Mouse (Mus musculus): ENCODE data around the gene Rpl10a.
A peak's percentile ranks its signal among the peaks of the same experiment; 100 is the strongest.
"Not testable (repeated sequence)": the region's sequence is repeated elsewhere in the genome, so short reads cannot be mapped to it uniquely, and the experiment has no call there.

Rpl10a gene

DNA sequence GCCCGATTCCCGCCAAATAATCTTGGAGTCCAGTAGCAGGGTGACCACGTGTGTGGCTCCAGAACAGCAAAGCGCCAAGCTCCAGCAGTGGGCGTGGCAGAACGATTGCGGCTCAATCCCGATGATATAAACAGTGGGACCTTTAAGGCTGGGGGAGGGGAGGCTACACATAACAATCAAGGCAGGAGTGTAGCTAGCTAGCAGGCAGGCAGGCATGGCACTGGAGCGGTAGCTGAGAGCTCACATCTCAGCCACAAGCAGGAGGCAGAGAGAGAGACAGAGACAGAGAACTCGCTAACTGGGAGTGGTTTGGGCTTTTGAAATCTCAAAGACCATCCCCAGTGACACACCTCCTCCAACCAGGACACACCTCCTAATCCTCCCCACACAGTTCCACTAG is 23.1 kb upstream of the Rpl10a start:
- ATAC-seq (ENCODE audit: insufficient number of reproducible peaks, low FRiP score, low TSS enrichment) = no peak

DNA sequence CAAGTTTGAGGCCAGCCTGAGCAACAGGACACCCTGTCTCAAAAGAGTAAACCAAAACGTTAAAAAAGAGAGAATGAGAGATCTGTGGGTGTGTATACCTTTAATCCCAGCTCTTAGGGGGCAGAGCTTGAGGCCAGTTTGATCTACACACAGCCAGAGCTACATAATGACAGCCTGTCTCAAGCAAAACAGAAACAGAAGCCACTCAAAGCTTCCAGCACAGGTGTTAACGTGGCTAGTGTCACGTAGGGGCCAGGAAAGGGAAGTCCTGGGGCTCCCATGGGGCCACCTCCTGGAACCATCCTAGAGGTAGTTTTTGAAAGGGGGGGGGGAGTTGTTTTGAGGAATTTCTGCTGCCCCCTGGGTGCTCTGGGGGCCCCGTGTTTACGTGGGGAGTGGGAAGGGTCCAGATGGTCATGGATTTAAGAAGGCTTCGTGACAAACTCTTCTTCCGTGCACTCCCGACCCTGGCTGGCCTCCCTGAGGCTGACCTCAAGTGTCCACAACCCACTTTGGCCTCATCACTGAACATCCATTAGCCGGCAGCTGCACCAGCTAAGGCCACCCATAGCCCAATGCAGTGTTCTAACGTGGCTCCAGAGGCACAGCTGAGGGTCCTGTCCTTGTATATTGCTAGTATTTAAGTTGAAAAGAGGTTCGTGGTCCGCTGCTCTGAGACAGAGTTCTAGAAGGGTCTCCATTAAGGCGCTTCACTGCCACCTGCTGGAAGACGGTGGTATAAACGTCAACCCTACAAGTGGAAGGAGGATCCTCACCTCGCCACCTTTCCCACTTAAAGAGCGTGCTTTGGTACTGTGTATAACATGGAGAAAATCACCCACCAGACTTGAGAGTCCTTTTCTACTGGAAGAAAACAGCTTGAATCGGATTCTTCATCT is 19.7 kb upstream of the Rpl10a start:
- 0 out of 2 replicates have a peak, but pooled peaks have one; percentile 18 for ATAC-seq (ENCODE audit: insufficient number of reproducible peaks, low FRiP score, low TSS enrichment)

DNA sequence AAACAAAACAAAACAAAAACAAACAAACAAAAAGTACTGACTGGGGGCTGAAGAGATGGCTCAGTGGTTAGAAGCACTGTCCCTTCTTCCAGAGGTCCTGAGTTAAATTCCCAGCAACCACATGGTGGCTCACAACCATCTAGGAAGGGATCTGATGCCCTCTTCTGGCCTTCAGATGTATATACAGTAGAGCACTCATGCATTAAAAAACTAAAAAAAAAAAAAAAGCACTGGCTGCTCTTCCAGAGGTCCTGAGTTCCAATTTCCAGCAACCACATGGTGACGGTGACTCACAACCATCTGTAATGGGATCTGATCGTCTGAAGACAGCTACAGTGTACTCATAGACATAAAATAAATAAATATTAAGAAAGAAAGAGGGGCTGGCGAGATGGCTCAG is 17.4 kb upstream of the Rpl10a start:
- no peak for ATAC-seq (ENCODE audit: insufficient number of reproducible peaks, low FRiP score, low TSS enrichment)

DNA sequence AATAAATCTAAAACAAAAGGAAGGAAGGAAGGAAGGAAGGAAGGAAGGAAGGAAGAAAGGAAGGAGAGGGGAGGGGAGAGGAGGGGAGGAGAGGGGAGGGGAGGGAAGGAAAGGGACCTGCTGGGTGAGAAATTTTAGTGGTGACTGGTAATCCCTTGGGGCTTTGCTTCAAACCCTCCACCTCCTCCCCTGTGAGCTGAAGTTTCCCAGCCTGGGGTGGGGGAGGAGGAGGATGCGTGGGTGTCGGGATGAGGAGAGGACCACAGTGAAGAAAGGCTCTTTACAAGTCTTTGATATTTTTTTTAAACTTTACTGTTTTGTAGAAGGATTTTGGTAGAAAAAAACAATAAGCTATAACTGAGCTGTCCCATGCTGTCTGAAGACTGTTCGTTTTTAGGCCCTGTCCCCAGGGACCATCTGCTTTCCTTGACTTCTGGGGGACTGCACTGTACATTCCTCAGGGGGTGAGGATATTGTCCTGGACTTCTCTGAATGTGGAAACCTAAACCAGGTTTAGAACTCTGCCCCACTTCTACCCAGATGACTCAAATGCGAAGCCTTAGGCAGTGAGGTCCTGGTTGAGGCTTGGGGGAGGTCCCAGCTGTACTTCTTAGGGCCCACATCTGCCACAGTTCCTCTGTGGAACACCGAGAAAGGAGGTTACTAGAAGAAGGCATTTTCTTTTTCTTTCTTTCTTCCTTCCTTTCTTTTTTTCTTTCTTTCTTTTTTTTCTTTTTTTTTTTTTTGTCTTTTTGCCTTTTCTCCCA is 16.7 kb upstream of the Rpl10a start:
- ATAC-seq (ENCODE audit: insufficient number of reproducible peaks, low FRiP score, low TSS enrichment) = no peak

DNA sequence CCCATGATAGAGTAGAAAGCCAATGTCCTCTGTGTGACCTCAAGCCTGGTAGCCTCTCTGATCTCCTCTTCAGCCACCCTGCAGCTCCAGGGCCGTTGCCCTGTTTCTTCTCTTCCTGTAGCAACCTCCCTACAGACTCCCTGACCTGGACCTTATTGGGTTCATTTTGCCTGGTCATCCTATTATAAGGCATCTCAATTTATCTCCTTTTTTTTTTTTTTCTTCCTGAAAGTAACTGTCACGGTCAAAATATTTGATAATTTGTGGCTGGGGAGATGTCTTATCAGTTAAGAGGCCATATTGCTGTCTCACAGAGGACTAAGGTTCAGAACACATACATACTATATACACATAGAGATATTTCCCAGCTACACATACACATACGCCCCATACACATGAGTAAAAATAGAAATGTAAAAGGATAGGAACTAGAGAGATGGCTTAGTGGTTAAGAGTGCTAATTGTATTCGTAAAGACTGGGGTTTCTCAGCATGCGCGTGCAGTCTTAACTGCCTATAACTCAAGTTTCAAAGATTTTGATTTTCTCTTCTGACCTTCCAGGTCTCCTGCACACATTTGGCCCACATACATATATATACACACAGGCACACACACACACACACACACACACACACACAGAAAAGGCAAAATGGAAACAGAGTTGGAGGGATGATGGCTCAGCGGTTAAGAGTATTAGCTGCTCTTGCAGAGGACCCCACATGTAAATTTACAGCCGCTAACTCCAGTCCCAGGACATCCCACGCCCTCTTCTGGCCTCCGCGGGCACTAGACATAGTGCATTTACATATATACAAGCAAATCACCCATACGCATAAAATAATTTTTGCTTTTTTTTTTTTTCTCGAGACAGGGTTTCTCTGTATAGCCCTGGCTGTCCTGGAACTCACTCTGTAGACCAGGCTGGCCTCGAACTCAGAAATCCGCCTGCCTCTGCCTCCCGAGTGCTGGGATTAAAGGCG is 15.7 kb upstream of the Rpl10a start:
- ATAC-seq (ENCODE audit: insufficient number of reproducible peaks, low FRiP score, low TSS enrichment) = no peak

DNA sequence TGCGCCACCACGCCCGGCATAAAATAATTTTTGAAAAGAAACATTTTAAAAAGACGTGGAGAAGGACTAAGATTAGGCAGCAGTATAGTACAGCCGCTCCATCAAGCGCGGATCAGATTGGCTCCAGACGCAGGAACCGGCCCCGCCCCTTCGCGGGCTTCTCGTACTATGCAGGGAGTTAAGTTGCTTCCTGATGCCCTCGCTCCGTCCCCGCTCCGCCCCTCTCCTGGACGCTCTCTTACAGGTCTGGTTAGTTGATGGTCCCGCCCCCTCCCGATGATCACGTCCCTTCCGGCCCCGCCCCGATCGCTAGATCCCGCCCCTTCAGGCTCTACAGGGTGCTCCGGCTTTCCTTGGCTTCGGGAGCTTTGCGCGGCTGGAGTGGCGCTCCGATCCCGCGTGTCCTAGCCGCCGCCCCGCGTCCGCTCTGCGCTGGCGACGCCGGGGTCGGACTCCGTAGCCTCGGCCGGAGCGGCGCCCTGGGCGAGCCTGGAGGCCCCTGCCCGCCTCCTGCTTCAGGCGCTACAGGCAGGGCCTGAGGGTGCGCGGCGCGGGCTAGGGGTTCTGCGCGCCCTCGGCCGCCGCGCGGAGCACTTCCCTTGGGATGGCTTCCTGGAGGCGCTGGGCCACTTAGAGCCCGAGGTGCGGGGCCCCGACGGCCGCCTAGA is 14.9 kb upstream of the Rpl10a start, which contains the start of gene Fance:
Fance (plus strand) TSS at position 308 of the 668 bp plus-strand sequence.
- peak; percentile 93 for ATAC-seq (ENCODE audit: insufficient number of reproducible peaks, low FRiP score, low TSS enrichment)

DNA sequence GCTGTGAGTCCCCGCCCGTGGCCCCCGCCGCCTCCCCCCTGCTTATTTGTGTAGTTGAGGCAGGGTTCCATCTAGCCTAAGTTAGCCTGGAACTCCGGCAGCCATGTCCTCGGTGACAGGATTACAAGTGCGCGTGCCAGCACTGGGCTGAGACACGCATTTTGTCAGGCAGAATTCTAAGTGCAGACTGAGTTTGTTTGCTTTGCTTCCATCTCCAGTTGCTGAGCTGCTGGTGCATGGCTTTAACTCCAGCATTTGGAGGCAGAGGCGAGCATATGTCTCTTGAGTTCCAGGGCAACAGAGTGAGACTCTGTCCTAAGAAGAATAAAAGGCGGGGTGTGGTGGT is 14.4 kb upstream of the Rpl10a start:
- ATAC-seq (ENCODE audit: insufficient number of reproducible peaks, low FRiP score, low TSS enrichment) = no peak

DNA sequence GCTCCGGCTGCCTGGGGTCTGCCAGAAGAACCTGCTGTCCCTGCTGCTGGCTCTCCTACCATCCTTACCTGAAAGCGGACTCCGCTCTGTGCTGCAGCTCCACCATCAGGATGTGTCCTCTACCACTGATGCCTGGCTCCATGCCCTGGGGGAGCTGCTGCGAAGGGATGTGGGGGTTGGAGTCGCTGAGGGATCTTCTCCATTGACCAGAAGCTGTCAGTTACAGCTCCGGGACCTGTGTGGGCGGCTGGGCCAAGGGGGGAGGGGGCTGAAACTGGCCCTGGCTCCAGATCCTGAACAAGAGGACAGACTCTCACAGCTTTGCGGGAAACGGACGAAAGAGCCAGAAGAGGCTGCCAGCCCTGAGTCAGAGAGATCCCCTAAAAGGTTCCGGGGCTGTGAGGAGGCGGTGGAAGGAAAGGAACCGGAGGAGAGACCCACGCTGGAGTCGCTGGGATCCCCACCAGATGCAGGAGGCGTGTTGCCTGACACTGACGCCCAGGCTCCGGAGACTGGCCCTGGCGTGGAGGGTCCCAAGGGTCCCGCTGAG is 12.6 kb upstream of the Rpl10a start:
- no peak for ATAC-seq (ENCODE audit: insufficient number of reproducible peaks, low FRiP score, low TSS enrichment)

DNA sequence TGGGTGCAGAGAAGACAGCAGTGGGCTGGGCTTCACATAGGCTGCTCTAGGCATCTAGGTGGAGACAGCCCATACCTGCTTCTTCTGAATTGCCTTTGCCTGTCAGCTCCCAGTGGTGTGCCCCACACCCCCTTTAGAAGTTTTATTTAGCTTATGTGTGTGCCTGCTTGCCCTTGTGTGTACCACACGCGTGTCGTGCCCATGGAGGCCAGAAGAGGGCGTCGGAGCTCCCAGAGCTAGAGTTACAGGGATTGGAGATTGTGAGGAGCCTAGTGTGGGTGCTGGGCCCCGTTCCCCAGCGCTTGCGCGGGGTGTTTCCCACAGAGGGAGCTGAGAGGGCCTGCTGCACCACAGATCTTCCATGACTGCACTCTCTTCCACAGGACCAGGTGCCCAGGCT is 11.8 kb upstream of the Rpl10a start:
- ATAC-seq (ENCODE audit: insufficient number of reproducible peaks, low FRiP score, low TSS enrichment) = no peak

DNA sequence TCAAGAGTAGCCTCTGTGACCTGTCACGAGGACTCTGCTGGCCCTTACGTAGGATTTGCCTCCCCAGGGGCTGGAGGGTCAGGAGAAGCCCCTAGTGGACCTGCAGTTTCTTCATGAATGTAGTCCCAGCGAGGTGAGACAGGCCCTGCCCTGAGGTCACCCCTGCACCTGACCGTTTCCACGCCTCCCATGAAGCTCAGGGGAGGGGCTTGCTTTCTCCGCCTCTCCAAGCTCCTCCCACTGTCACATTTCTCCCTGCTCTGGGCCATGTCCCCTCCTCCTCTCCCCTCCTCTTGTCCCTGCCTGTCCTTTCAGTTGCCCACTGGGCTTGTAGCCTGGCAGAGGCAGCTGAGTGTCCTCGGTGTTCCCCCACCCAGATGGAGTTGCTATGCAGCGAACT is 11.2 kb upstream of the Rpl10a start:
- ATAC-seq (ENCODE audit: insufficient number of reproducible peaks, low FRiP score, low TSS enrichment) = no peak

DNA sequence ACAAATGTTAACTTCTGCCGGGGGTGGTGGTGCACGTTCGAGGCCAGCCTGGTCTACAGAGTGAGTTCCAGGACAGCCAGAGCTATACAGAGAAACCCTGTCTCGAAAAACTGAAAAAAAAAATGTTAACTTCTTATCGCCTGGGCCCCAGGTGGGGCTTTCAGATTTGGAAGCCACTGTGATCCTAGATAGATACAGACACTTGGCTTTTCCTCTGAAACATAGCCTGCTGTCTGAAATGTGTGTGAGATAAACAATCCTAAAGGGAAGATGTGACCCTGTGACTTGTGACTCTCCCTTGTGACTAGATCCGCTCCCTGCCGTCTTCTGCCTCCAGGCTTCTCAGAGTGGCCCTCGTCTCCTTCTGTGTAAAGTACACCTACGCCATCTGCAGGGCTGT is 10.5 kb upstream of the Rpl10a start:
- no peak for ATAC-seq (ENCODE audit: insufficient number of reproducible peaks, low FRiP score, low TSS enrichment)

DNA sequence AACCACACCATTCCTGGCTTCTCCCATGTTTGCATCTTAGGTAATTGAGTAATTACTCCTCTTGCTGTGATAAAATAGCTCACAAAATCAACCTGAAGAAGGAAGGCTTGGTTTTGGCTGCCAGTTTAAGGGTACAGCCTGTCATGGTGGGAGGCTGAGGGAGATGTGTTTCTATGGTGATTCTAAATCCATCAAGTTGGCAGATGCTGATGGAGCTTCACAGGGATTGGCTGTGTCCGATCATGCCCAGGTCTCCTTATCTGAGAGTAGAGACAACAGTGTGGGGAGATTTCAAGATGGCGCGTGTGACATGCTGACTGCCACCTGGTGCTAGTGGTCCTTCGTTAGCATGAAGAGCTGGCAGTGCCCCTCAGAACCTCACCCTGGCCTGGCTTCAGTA is 6.6 kb upstream of the Rpl10a start:
- no peak for ATAC-seq (ENCODE audit: insufficient number of reproducible peaks, low FRiP score, low TSS enrichment)

DNA sequence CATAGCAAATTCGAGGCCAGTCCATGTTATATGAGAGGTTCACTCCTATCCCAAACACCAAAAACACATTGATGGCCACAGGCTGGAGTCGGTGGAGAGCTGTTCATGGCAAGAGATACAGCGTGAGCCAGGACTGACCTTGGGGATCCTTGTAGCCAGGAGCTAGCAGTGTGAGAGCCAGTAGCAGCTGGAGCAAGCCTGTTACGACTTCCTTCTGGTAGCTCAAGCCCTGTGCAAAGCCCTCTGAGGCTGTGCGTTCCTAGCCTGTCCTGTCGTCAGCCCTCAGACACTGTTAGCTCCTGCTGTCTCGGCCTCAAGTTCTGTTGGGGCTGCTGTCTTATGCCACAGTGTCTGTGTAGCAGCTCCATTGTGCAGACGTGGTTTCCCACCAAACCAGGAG is 4.5 kb upstream of the Rpl10a start:
- no peak for ATAC-seq (ENCODE audit: insufficient number of reproducible peaks, low FRiP score, low TSS enrichment)

DNA sequence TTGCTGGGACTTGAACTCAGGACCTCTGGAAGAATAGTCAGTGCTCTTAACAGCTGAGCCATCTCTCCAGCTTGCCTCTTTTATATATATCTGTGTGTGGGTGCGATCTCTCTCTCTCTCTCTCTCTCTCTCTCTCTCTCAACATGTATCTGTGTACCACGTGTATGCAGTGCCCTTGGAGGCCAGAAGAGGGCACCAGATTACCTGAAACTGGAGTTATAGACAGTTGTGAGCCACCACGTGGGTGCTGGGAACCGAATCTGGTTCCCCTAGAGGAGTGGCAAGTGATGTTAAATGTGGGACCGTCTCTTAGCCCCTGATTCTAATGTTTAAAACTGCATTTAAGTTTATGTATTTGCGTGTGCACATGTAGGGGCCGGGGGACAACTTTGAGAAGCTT is 3.9 kb upstream of the Rpl10a start:
- not testable (repeated sequence) for ATAC-seq (ENCODE audit: insufficient number of reproducible peaks, low FRiP score, low TSS enrichment)

DNA sequence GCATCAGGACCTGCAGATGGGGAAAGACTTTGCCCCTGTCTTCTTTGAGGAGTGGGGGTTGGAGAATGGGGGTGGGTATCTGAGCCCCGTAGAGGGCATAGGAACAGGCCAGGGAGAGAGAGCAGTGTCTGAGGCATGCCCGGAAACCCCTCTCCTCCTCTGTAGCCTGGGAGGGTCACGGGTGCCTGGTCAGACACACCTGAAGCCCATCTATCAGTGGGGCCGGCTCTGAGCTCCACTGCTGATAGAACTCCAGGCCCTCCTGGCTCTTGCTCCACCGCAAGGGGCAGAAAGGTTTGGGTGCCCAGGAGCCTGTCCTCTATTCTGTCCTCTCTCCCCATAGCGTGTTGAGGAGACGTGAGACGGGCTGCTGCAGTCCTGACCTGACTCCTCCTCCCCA is 2.5 kb upstream of the Rpl10a start:
- ATAC-seq (ENCODE audit: insufficient number of reproducible peaks, low FRiP score, low TSS enrichment) = no peak

DNA sequence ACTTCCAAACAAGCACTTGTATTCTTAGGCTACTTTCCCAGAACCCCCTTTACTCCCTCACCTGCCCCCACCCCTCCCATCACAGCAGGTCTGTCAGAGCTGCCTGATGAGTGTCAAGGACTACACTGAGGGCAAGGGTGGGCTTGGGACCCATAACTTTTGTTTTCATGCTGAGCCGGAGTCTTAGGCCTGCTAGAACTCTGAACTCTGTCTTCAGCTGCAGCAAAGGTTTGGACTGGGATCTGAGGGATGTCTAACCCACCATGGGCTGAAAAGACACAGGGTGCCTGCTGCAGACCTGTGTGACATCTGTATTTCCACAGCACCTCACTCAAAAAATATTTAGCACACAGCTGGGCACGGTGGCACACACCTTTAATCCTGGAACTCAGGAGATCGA is 1.3 kb upstream of the Rpl10a start:
- no peak for ATAC-seq (ENCODE audit: insufficient number of reproducible peaks, low FRiP score, low TSS enrichment)

DNA sequence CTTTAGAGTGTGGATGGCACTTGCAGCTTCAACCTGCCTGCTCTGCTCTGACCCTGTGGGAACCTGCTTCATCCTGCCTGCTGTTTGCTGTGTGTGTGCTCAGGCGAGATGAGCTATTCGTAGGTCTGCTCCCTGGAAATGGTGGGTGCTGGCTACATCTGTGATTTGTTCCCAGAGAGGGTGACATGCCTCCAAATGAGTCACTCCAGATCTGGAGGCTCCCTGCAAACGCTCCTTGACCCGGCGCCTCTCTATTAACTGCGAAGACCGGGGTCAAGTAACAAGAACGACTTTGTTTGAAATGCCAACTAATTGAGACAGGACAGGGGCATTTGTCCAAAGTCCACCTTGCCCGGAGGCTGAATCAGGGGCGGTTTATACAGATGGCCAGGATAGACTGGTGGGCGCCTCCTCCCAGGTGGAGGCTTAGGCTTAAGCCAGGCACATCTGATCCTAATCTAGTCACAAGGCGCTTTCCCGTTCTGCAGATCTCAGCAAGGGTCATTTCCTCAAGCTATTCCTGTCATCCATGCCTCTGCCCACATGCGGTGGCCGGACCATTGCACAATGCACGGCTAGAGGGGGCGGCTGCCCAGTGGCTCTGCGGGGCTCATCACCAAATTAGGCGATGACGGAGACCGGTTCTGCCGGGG is 472 bp upstream of the Rpl10a start:
- ATAC-seq (ENCODE audit: insufficient number of reproducible peaks, low FRiP score, low TSS enrichment) = 0 out of 2 replicates have a peak, but pooled peaks have one; percentile 42

DNA sequence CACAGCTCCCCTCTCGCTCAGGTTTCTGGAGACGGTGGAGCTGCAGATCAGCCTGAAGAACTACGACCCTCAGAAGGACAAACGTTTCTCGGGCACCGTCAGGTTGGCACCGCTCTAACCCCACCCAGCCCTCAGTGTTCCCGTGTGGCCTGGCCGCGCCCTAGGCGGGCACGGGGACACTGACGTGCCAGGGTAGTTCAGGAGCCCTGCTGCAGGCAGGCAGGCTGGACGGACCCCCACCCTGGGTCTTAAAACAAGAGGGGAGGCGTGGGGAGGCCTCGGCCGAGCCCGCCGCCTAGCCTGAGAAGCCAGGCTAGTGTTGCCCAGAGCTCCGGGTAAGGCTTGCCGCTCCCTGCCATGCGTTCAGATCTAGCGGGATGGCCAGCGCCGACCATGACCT is 675 bp downstream of the Rpl10a start:
- no peak for ATAC-seq (ENCODE audit: insufficient number of reproducible peaks, low FRiP score, low TSS enrichment)

Measured in cerebellum, adult (tissue).